ENCODE assay signal across 9 mouse cellular contexts in the genomic region with DNA sequence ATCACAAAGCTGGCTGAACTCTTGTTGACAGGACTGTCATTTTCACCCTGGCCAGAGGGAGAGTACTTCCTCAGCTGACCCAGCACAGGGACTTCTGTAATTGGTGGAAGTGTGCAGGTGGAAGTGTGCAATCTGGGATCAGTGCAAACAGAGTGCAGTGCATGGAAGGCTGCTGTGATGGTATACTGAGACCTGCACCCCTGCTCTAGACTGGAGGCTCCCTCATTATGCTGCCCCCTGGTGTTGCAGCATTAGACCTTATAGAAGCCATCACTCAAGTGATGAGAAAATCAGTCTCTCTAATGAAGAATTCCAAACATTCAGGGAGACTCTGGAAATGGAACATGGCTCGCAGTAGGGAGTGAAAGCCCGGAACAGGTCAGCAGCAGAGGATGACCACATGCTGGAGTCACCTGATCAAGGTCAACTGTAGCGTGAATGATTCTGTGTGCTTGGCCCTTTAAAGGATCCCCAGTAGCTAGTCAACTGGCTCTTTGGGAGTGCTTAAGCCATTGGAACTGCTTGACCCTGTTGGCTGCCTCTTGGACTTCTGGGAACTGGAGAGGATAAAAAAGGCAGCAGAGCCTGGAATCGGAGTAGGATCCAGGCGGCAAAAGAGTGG. TPM values are rescaled to one million over a fixed set of nuclear protein-coding genes. Genes with fewer than 3 reads are reported as not detected.
A peak's percentile ranks its signal among the peaks of the same experiment; 100 is the strongest.
DNase-seq lines count a peak whose midpoint lies in the region; ATAC-seq and TF ChIP-seq lines count a peak whose summit lies in the region.
"Had no signal": no experiment of that assay in that cellular context is flagged by ENCODE, and none has a peak within 500 bp of the region (broad histone marks: within the 10 kb centered on the region; RNA-seq: fewer than 3 reads in every experiment).

No protein-coding gene starts in this region.

- in situ Hi-C loops in Patski (cut with MboI; ENCODE audit: low pct_unique_long_range_greater_than_20kb): no loop called here

- CTCF ChIA-PET in Patski (lab: Charles Lee): interaction anchor here (1.4 kb wide), 1 partner anchor 9 kb away, joined by 4 read pairs; no protein-coding TSS in a partner anchor

- H3K9ac ChIP-seq in intestine, embryonic 15.5 days: no peak overlapping the region

- no peaks in the 10 kb centered on the region for H3K36me3 ChIP-seq in intestine, embryonic 15.5 days

- no peaks in the 10 kb centered on the region for H3K27me3 ChIP-seq in Patski
- no peaks in the 10 kb centered on the region for H3K27me3 ChIP-seq in intestine, embryonic 15.5 days (replicated peaks)

- 56% methylated on average over 5 of the region's 5 CpGs for WGBS in intestine, embryonic 15.5 days

- no peaks in the 10 kb centered on the region for H3K4me1 ChIP-seq in intestine, embryonic 15.5 days (replicated peaks)

- H3K4me2 ChIP-seq in intestine, embryonic 15.5 days (replicated peaks): no peak overlapping the region

- H3K27ac ChIP-seq in layer of hippocampus, adult 2 months: 0 out of 2 replicates have a peak overlapping the region, but pooled peaks have one; percentile 46
- no peak overlapping the region for H3K27ac ChIP-seq in intestine, embryonic 15.5 days

- no peak for ATAC-seq in Patski
- ATAC-seq in intestine, embryonic 15.5 days: peak; percentile 52; the same call in 1 of the 2 replicates
- ATAC-seq in frontal cortex, adult (ENCODE audit: low TSS enrichment): no peak

- no peaks in the 10 kb centered on the region for H3K9me3 ChIP-seq in intestine, embryonic 15.5 days

- no peak overlapping the region for H3K4me3 ChIP-seq in layer of hippocampus, adult 2 months
- H3K4me3 ChIP-seq in intestine, embryonic 15.5 days (replicated peaks): no peak overlapping the region

- DNase-seq in layer of hippocampus, adult 2 months (ENCODE audit: low spot score in 2 of 2): no peak
- DNase-seq in layer of hippocampus, adult 9-10 months (ENCODE audit: low spot score): no peak
- no peak for DNase-seq in Patski (ENCODE audit: low read depth, low spot score)
- peak; percentile 36 for DNase-seq in lung, postnatal 36 days
- DNase-seq in adrenal gland, adult 8-10 months: no peak
- DNase-seq in urinary bladder, adult 18-20 months (ENCODE audit: low spot score in 2 of 2): no peak
- DNase-seq: layer of hippocampus, adult 9-11 months had no signal

- POLR2A ChIA-PET in Patski (lab: Charles Lee): no interaction called here

- peak; percentile 73 for TF ChIP-seq CTCF in layer of hippocampus, adult 2 months (conservative IDR thresholded peaks at IDR 0.05)
- TF ChIP-seq CTCF in Patski (IDR thresholded peaks at IDR 0.05): peak; percentile 47

RNA-seq across cellular contexts. Expression of a gene that starts 28.3 kb away (rescaled TPM):
- total RNA-seq in layer of hippocampus, adult 2 months (2021): 100 to 1,000 TPM; 131 to 138 TPM
- 59.8 TPM for polyA plus RNA-seq in Patski (2021)
- 2.5 and 2.8 TPM in 2 replicates for polyA plus RNA-seq in intestine, embryonic 15.5 days (2015; fragmentation: Nextera tagmentation; extraction: Ambion mirVana)
- total RNA-seq in adrenal gland, adult 8-10 months (2022): 10 to 100 TPM; 34.6 to 65.5 (median 48.9) TPM

RNA-seq across cellular contexts. Expression of a gene that starts 43.7 kb away (rescaled TPM):
- total RNA-seq in layer of hippocampus, adult 2 months (2021): 100 to 1,000 TPM; 116 to 121 TPM
- polyA plus RNA-seq in Patski (2021): 1.1 TPM
- polyA plus RNA-seq in intestine, embryonic 15.5 days (2015; fragmentation: Nextera tagmentation; extraction: Ambion mirVana): 2.4 and 3.2 TPM in 2 replicates
- 10 to 100 TPM in 2 of 4 experiments, 1 to 10 TPM in 2; 9.5 to 15.5 (median 10.5) TPM for total RNA-seq in adrenal gland, adult 8-10 months (2022)

RNA-seq across cellular contexts. Expression of a gene that starts 59.6 kb away (rescaled TPM):
- 10 to 100 TPM; 10.1 to 10.6 TPM for total RNA-seq in layer of hippocampus, adult 2 months (2021)
- polyA plus RNA-seq in Patski (2021): 1.7 TPM
- 2.1 and 2.8 TPM in 2 replicates for polyA plus RNA-seq in intestine, embryonic 15.5 days (2015; fragmentation: Nextera tagmentation; extraction: Ambion mirVana)
- total RNA-seq in adrenal gland, adult 8-10 months (2022): 10 to 100 TPM; 15.2 to 53.1 (median 30.7) TPM

Comparison
In these comparisons a context has a peak if more than half of its experiments do, and no peak if none do; other contexts are left out.
1. RNA of a gene that starts 43.7 kb away (total RNA-seq): 116 to 121 TPM in layer of hippocampus, adult 2 months; 9.5 to 15.5 TPM in adrenal gland, adult 8-10 months; every median in the first group is over 4 times any median in the second.